Mouse (Mus musculus) mesoderm, embryonic 11.5 days (tissue): ENCODE results near the gene Hist1h2bh.
A peak's percentile ranks its signal among the peaks of the same experiment; 100 is the strongest.

Source experiments
- DNase-seq: peaks from one replicate; pipeline ENCODE4 v3.0.0-alpha.2; 2012; ENCODE audit warnings: low read depth, low spot score

The Hist1h2bh gene

GRCm38 (mm10) chr13:23506351-23506750 lies 36.8 kb downstream of the Hist1h2bh start:
- peak; percentile 78 for DNase-seq

- no peak for DNase-seq
Measured at GRCm38 (mm10) chr13:23505662-23506345, 37.4 kb downstream of the Hist1h2bh start.

GRCm38 (mm10) chr13:23503797-23504196 lies 39.4 kb downstream of the Hist1h2bh start:
- peak; percentile 75 for DNase-seq

- DNase-seq: no peak
Measured at GRCm38 (mm10) chr13:23502916-23503315, 40.3 kb downstream of the Hist1h2bh start.

GRCm38 (mm10) chr13:23502031-23502567 lies 41.1 kb downstream of the Hist1h2bh start:
- no peak for DNase-seq

- DNase-seq: no peak
Measured at GRCm38 (mm10) chr13:23501511-23501910, 41.7 kb downstream of the Hist1h2bh start.

- peak; percentile 89 for DNase-seq
Measured at GRCm38 (mm10) chr13:23500424-23501200, 42.6 kb downstream of the Hist1h2bh start.

GRCm38 (mm10) chr13:23499943-23500342 lies 43.2 kb downstream of the Hist1h2bh start:
- DNase-seq: no peak

- no peak for DNase-seq
Measured at GRCm38 (mm10) chr13:23498653-23499052, 44.5 kb downstream of the Hist1h2bh start.

GRCm38 (mm10) chr13:23497656-23498321 lies 45.4 kb downstream of the Hist1h2bh start:
- DNase-seq: peak; percentile 70

GRCm38 (mm10) chr13:23495526-23495925 lies 47.7 kb downstream of the Hist1h2bh start:
- no peak for DNase-seq

- no peak for DNase-seq
Measured at GRCm38 (mm10) chr13:23491990-23492389, 51.2 kb downstream of the Hist1h2bh start.
